Mouse (Mus musculus): ENCODE results near the gene Wasf2.

DNA sequence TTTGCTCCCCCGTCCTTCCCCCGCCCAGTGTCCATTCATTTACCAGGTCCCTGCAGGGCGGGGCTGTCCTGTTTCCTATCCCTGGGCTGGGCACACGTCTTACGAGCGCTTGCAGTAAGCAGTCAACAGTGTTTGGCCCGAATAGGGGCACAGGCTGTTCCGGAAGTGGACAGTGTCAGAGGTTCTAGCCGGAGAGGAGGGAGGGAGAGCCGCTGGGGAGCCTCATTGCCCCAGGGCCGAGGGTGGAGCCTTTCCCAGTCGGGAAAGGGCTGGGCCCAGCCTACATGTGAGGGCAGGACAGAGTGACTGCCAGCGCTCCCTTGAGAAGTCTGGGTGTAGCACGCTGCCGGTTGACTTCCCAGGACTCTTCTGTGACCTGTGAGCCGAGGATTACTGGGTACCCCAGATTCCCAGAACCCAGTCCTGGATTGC is 110.2 kb downstream of the Wasf2 start, which contains the start of gene Map3k6:
- TF ChIP-seq CTCF (IDR thresholded peaks at IDR 0.05), result no peak
- TF ChIP-seq EP300 (IDR thresholded peaks at IDR 0.05; ENCODE audit: insufficient read depth, low read depth, low read length), result peak; percentile 100
- TF ChIP-seq POLR2A (IDR thresholded peaks at IDR 0.05; ENCODE audit: insufficient read depth, low read depth, low read length), result peak; percentile 97

All from heart, adult 2 months (tissue).